Mouse (Mus musculus) midbrain, embryonic 10.5 days (tissue): ENCODE measurements around the gene Ttc16. TPM values are rescaled to one million over a fixed set of nuclear protein-coding genes. Genes with fewer than 3 reads are reported as not detected.

Experiments
- DNase-seq: peaks from one replicate; pipeline ENCODE4 v3.0.0-alpha.2; 2017; ENCODE audit warnings: low spot score
- H3K27ac ChIP-seq: fragments of 300-500 bp; sonication (generic); replicated peaks from 2 replicates; pipeline ENCODE4 v1.5.1; 2016; ENCODE audit warnings: mild to moderate bottlenecking
- H3K27me3 ChIP-seq: fragments of 300-500 bp; sonication (generic); 2 replicates; pipeline ENCODE4 v1.6.1; 2016; ENCODE audit warnings: low read depth, mild to moderate bottlenecking; ENCODE audit not compliant: poor library complexity, severe bottlenecking
- H3K36me3 ChIP-seq: fragments of 300-500 bp; sonication (generic); 2 replicates; pipeline ENCODE4 v1.6.1; 2016; ENCODE audit warnings: mild to moderate bottlenecking, moderate library complexity
- H3K4me1 ChIP-seq: fragments of 300-500 bp; sonication (generic); 2 replicates; pipeline ENCODE4 v1.6.1; 2016
- H3K4me3 ChIP-seq: fragments of 300-500 bp; sonication (generic); 2 replicates; pipeline ENCODE4 v1.5.1; 2016; ENCODE audit warnings: mild to moderate bottlenecking, moderate library complexity
- H3K9me3 ChIP-seq: fragments of 300-500 bp; sonication (generic); replicated peaks from 2 replicates; pipeline ENCODE4 v1.6.1; 2016; ENCODE audit warnings: mild to moderate bottlenecking
- WGBS: fragments of 180-500 bp; shearing (Covaris S2); methylation state at CpG from one replicate; pipeline ENCODE4 v1.1.7; 2016; 5-methylcytosine and 5-hydroxymethylcytosine counted together
- polyA plus RNA-seq: library from polyadenylated mRNA; unstranded; fragments of >200 nt; fragmentation: Nextera tagmentation; extraction: Ambion mirVana; gene quantifications from 2 replicates; pipeline ENCODE4 v1.2.1, GENCODE M21; 2016

The Ttc16 gene
- polyA plus RNA-seq, 1 experiment from 2014 or later = 0.31 TPM

DNA sequence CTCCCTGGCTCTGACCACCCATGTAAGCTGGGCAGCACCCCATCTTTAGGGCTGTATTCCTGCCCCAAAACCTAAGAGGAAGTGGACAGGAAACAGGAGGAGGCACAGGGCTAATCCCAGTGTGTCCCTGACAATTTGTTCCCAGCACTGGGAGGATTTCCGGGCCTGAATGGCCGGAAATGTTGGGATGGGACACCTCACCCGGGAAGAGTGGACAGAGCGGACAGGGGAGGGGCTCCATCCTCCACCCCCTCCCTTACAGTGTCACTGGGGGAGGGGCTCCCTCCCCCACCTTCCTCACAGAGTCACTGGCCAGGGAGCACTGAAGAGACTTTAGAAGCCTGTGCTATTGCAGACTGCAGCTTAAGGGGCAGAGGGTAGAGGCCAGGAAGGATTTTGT, 40.5 kb downstream of the Ttc16 start:
- H3K36me3 ChIP-seq = no peaks in the 10 kb centered on the region
- peaks cover 35% of the 10 kb centered on the region for H3K4me1 ChIP-seq
- WGBS = 51% methylated on average over 4 of the region's 4 CpGs
- no peaks in the 10 kb centered on the region for H3K9me3 ChIP-seq
- peaks cover 8% of the 10 kb centered on the region for H3K27me3 ChIP-seq
- no peak overlapping the region for H3K4me3 ChIP-seq
- H3K27ac ChIP-seq = peak overlapping the region; percentile 24; the same call in 1 of the 2 replicates
- no peak for DNase-seq

- no peak for DNase-seq
- no peaks in the 10 kb centered on the region for H3K9me3 ChIP-seq
- peaks cover 3% of the 10 kb centered on the region for H3K27me3 ChIP-seq
- 49% methylated on average over 4 of the region's 4 CpGs for WGBS
- H3K4me1 ChIP-seq = peaks cover 35% of the 10 kb centered on the region
- H3K27ac ChIP-seq = peak overlapping the region; percentile 24; the same call in 1 of the 2 replicates
- no peak overlapping the region for H3K4me3 ChIP-seq
- H3K36me3 ChIP-seq = no peaks in the 10 kb centered on the region
These were observed 41.0 kb downstream of the Ttc16 start for GRCm38 (mm10) chr2:32734480-32734879.

DNA sequence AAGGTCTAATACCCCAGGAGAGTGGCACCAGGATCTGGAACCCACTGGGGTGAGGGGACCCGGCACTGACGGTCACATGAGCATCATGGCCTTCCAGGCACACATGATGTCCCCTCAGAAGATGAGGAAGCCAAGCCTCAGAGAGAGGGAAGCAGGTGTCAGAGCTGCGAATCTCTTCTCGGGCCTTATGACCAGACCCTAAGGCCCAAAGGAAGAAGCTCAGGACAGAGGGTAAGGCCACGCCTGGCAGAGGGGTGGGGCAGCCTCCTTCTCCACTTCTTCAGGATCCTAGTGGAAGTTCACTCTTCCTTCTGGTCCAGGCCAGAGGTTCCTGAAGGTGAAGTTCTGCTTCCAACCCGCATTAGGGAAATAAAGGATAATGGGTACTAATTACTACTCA, 42.7 kb downstream of the Ttc16 start:
- Histone ChIP-seq H3K4me3 (no peak overlapping the region), H3K9me3 (no peaks in the 10 kb centered on the region), H3K27ac (no peak overlapping the region), H3K36me3 (no peaks in the 10 kb centered on the region), H3K27me3 (peaks cover 7% of the 10 kb centered on the region), H3K4me1 (peaks cover 44% of the 10 kb centered on the region)
- 78% methylated on average over 6 of the region's 6 CpGs for WGBS
- DNase-seq = no peak

- Histone ChIP-seq H3K27ac (peak overlapping the region; percentile 19; the same call in 1 of the 2 replicates), H3K27me3 (peaks cover 7% of the 10 kb centered on the region), H3K9me3 (no peaks in the 10 kb centered on the region), H3K36me3 (no peaks in the 10 kb centered on the region), H3K4me1 (peaks cover 47% of the 10 kb centered on the region), H3K4me3 (no peak overlapping the region)
- DNase-seq = no peak
- 79% methylated on average over 4 of the region's 4 CpGs for WGBS
These were observed 43.5 kb downstream of the Ttc16 start for GRCm38 (mm10) chr2:32731911-32732310.

GRCm38 (mm10) chr2:32730854-32731253, 44.6 kb downstream of the Ttc16 start:
- Histone ChIP-seq H3K27me3 (peaks cover 7% of the 10 kb centered on the region), H3K4me3 (no peak overlapping the region), H3K9me3 (no peaks in the 10 kb centered on the region), H3K36me3 (no peaks in the 10 kb centered on the region), H3K27ac (peak overlapping the region; percentile 38), H3K4me1 (peaks cover 43% of the 10 kb centered on the region)
- WGBS = 57% methylated on average over 11 of the region's 11 CpGs
- DNase-seq = peak; percentile 48

DNA sequence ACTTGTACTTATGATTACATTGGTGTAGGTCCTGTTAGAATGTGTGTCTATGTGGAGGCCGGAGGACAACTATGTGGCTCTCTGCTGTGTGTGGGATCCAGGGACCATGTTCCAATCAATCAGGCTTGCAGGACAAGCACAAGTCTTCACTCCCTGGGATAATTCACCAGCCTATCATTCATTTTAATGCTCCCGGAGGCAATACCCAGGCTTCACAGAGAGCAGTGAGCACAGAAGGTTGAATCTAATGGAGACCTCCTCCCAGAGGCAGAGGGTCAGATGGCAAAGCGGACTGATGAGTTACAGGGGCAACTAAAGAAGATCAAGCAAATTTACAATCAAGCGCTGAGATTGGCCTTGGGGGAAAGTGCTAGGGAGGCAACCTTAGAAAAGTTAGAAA, 45.9 kb downstream of the Ttc16 start:
- peaks cover 36% of the 10 kb centered on the region for H3K4me1 ChIP-seq
- H3K27me3 ChIP-seq = peaks cover 7% of the 10 kb centered on the region
- no peaks in the 10 kb centered on the region for H3K36me3 ChIP-seq
- no peak overlapping the region for H3K27ac ChIP-seq
- H3K4me3 ChIP-seq = no peak overlapping the region
- no peak for DNase-seq
- 80% methylated on average over 4 of the region's 4 CpGs for WGBS
- H3K9me3 ChIP-seq = no peaks in the 10 kb centered on the region

DNA sequence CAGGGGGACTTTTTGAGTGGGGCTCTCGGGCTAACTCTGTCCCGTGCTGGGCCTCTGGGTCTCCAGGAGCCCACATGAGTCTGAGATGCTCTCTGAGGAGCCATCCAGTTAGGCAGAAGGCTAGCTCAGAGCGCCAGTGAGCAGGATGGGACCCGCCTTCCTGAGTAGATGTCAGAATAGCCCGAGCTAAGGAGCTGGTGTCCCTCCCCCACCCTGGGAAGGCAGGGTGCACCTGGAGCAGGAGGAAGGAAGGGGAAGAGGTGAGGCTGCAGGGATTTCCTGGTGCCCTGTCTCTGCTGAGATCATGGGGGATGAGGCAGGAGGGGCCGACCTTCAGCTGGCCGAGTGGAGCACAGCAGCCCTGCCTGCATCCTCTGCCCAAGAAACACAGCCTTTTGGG, 47.0 kb downstream of the Ttc16 start:
- peaks cover 31% of the 10 kb centered on the region for H3K4me1 ChIP-seq
- H3K27ac ChIP-seq = peak overlapping the region; percentile 58
- no peak for DNase-seq
- peaks cover 7% of the 10 kb centered on the region for H3K27me3 ChIP-seq
- WGBS = 62% methylated on average over 7 of the region's 7 CpGs
- peak overlapping the region; percentile 33 for H3K4me3 ChIP-seq
- H3K36me3 ChIP-seq = no peaks in the 10 kb centered on the region
- no peaks in the 10 kb centered on the region for H3K9me3 ChIP-seq

DNA sequence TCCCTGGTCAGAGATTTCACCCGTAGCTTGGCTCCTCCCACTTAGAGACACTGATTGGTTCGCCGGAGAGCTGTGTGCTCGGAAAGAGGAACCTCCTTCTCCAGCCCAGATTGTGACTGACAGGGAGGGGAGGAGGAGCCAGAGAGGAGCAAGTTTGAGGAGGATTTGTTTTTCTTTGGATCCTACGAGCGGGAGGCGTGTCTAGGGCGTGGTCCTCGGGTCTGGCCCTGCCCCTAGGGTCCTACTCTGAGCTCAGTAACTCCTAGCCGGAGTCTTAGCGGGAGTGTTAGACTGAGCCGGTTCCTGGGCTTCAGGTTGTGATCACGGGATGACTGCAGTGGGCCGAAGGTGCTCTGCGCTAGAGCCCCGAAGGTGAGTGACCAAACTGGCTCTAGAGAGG, 48.0 kb downstream of the Ttc16 start:
- Histone ChIP-seq H3K36me3 (no peaks in the 10 kb centered on the region), H3K27me3 (peaks cover 7% of the 10 kb centered on the region), H3K4me1 (peaks cover 31% of the 10 kb centered on the region), H3K27ac (peak overlapping the region; percentile 69), H3K9me3 (no peaks in the 10 kb centered on the region), H3K4me3 (peak overlapping the region; percentile 39)
- DNase-seq = peak; percentile 94
- WGBS = 1% methylated on average over 16 of the region's 16 CpGs

DNA sequence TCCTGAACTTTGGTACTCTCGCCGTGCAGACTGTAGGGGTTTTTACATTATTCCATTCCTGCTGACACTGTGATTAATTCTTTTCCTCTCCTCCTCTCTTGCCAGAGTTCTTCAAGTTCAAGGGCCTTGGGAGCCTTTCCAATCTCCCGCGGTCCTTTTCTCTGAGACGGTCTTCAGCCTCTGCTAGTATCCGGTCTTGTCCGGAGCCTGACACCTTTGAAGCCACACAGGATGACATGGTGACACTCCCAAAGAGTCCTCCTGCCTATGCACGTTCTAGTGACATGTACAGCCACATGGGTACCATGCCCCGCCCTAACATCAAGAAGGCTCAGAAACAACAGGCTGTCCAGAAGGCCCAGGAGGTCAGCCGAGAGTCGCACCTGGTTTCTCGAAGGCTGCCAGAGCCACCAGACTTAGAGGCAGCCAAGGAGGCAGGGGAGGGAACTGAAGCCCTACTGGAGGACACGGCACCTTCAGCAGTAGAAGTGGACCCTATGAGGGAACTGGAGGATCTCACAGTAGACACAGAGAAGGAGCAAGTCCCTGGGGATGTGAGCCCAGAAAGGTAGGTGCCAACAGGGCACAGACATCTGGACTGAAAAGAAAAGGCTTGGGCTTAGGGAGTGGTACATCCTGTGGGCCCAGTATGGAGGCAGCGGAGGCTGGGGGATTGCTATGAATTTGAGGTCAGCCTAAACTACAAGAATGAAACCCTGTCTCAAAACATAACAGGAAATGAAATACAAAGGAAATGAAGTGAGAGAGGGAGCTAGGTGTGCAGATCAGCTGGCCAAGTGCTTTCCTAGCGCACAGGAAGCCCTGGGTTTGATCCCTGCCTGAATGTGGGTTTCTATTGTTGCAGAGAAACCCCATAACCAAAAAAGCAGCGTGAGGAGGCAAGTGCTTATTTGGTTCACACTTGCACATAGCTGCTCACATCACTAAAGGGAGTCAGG, 50.3 kb downstream of the Ttc16 start:
- 85% methylated on average over 16 of the region's 16 CpGs for WGBS
- H3K4me3 ChIP-seq = no peak overlapping the region
- H3K27me3 ChIP-seq = peaks cover 7% of the 10 kb centered on the region
- no peak overlapping the region for H3K27ac ChIP-seq
- no peak for DNase-seq
- H3K4me1 ChIP-seq = peaks cover 32% of the 10 kb centered on the region
- H3K36me3 ChIP-seq = no peaks in the 10 kb centered on the region
- no peaks in the 10 kb centered on the region for H3K9me3 ChIP-seq

GRCm38 (mm10) chr2:32724149-32724548, 51.3 kb downstream of the Ttc16 start:
- H3K4me3 ChIP-seq = no peak overlapping the region
- DNase-seq = no peak
- H3K4me1 ChIP-seq = peaks cover 32% of the 10 kb centered on the region
- peaks cover 7% of the 10 kb centered on the region for H3K27me3 ChIP-seq
- no peak overlapping the region for H3K27ac ChIP-seq
- H3K9me3 ChIP-seq = no peaks in the 10 kb centered on the region
- WGBS = 80% methylated on average over 4 of the region's 4 CpGs
- no peaks in the 10 kb centered on the region for H3K36me3 ChIP-seq

DNA sequence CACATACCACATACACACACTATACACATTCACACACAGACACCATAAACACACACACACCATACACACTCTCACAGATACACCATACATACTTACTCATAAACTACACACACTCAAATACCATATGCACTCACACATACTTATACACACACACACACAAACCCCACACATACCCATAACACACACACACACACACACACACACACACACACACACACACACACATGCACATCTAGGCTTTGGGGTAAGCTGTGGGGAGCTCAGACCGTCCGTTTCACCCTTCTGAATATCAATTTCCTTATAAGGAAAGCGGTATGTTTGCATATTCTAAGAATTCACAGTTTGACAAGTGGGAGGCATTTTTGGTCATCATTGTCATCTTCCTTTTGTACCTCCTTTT, 52.9 kb downstream of the Ttc16 start:
- Histone ChIP-seq H3K27me3 (no peaks in the 10 kb centered on the region), H3K27ac (no peak overlapping the region), H3K36me3 (no peaks in the 10 kb centered on the region), H3K9me3 (no peaks in the 10 kb centered on the region), H3K4me3 (no peak overlapping the region), H3K4me1 (peaks cover 26% of the 10 kb centered on the region)
- no peak for DNase-seq
- 86% methylated on average over 3 of the region's 3 CpGs for WGBS

GRCm38 (mm10) chr2:32722046-32722445, 53.4 kb downstream of the Ttc16 start:
- WGBS = 60% methylated on average over 6 of the region's 6 CpGs
- DNase-seq = no peak
- no peaks in the 10 kb centered on the region for H3K27me3 ChIP-seq
- peaks cover 22% of the 10 kb centered on the region for H3K4me1 ChIP-seq
- H3K4me3 ChIP-seq = no peak overlapping the region
- no peaks in the 10 kb centered on the region for H3K36me3 ChIP-seq
- H3K27ac ChIP-seq = no peak overlapping the region
- 0 out of 2 replicates have a peak, but pooled peaks cover 2% of the 10 kb centered on the region for H3K9me3 ChIP-seq

DNA sequence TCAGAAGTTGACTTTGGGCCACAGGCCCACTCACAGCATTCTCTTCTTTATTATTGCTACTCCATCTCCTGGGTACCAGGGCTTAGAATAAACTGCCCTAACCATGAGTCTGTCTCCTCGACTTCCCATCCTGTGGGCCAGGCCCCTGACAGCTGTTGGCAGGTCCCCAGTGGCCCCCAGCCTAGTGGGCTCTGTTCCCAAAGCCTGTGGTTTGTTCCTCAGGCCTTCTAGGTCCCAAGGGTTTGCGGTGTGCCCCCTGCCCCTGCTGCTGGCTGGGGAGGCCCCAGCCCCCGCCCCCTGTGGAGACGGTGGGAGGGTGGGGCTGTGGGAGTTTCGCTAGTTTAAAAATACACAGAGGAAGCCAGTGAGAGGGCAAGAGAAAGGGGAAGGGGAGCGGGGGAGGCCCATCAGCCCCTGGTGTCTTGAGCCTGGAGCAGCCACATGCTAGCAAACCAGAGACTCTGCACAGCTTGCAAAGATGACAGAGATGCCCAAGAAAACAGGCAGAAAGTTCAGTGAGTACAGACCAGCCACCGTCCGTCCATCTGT, 54.7 kb downstream of the Ttc16 start, which contains the start of gene Sh2d3c:
Gene Sh2d3c, plus strand, starts transcription at position 375 of the 549 bp plus-strand sequence.
- H3K27ac ChIP-seq = peak within 1 kb of the TSS; percentile 35
- no peaks in the 10 kb centered on the region for H3K27me3 ChIP-seq
- peaks cover 20% of the 10 kb centered on the region for H3K4me1 ChIP-seq
- no peak within 1 kb of the TSS for H3K4me3 ChIP-seq
- H3K9me3 ChIP-seq = 0 out of 2 replicates have a peak, but pooled peaks cover 2% of the 10 kb centered on the region
- 75% methylated on average over 8 of the region's 8 CpGs for WGBS
- DNase-seq = no peak
- no peaks in the 10 kb centered on the region for H3K36me3 ChIP-seq
